Mouse (Mus musculus) cerebellum, adult 11-12 months (tissue): Measurements from ENCODE around the gene Col15a1.

Source experiments
- DNase-seq: peaks from one replicate; pipeline ENCODE4 v3.0.0; 2022

Gene Col15a1

GRCm38 (mm10) chr4:47231322-47231721 is 23.4 kb downstream of the Col15a1 start:
- DNase-seq: no peak

- no peak for DNase-seq
These were observed 25.4 kb downstream of the Col15a1 start for GRCm38 (mm10) chr4:47233192-47233835.

DNA sequence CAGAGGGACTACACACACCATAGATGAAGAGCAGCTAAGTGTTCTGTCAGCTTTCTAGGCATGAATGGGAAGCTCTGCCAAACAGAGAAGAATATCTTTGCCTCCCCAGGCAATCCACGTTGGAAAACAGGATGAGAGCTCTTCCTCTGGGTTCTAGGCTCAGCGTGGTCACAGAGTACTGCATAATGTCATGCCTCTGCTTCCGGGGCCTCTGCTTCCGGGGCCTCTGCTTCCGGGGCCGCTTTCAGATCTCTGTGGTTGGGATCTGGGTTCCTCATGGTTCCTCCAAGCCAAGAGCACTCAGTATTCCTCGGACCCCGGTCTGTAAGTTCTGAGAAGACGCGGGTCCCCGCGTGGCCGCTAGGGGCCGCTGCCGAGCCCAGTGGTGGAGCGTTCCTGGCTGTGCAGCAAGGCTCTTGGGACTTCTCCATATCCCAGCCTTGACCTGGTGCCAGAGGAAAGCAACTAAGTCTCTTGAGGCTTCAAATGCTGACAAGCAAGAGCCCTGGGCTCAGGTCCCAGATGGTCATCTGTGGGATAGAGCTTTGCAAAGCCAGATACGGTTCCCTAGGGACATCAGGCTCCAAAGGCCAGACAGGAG is 26.8 kb downstream of the Col15a1 start:
- DNase-seq: peak; percentile 49

GRCm38 (mm10) chr4:47235312-47235711 is 27.4 kb downstream of the Col15a1 start:
- no peak for DNase-seq

- DNase-seq: no peak
These were observed 28.1 kb downstream of the Col15a1 start for GRCm38 (mm10) chr4:47236104-47236503.

GRCm38 (mm10) chr4:47237220-47237619 is 29.3 kb downstream of the Col15a1 start:
- no peak for DNase-seq

- DNase-seq: no peak
These were observed 31.2 kb downstream of the Col15a1 start for GRCm38 (mm10) chr4:47239114-47239513.

GRCm38 (mm10) chr4:47240901-47241300 is 32.9 kb downstream of the Col15a1 start:
- DNase-seq: no peak

- no peak for DNase-seq
These were observed 34.2 kb downstream of the Col15a1 start for GRCm38 (mm10) chr4:47242127-47242526.

- DNase-seq: no peak
These were observed 36.7 kb downstream of the Col15a1 start for GRCm38 (mm10) chr4:47244651-47245050.

DNA sequence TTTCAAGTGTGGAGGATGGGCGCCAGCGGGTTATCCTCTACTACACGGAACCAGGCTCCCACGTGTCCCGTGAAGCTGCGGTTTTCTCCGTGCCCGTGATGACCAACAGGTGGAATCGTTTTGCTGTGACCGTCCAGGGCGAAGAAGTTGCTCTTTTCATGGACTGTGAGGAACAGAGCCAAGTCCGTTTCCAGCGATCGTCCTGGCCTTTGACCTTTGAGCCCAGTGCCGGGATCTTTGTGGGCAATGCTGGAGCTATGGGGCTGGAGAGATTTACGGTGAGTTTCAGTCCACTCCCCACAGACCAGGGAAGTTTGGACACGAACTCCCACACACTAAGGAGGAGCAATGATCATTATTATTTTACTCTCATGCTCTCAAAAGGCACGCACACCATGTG is 37.7 kb downstream of the Col15a1 start:
- DNase-seq: no peak

GRCm38 (mm10) chr4:47246811-47247210 is 38.9 kb downstream of the Col15a1 start:
- no peak for DNase-seq

DNA sequence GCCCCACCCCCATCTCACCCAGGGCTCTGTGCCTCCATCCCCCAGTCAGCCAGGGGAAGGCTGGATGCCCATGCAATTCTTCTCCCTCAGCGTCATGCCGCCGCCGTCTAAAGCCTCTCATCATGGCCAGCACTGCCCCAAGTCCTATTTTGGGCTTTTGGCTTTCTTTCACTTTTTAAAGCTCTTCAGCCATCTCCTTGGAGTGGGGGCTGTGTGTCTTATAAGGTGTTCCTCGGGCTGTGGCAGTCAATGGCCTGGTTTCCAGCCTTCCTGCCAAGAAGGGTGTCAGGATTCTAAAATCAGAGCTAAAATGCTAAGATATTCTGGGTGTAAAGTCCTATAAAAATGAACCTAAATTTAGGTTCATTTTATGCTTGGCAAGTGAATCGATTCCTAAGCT is 39.6 kb downstream of the Col15a1 start:
- DNase-seq: no peak

- no peak for DNase-seq
These were observed 41.2 kb downstream of the Col15a1 start for GRCm38 (mm10) chr4:47249193-47249592.

DNA sequence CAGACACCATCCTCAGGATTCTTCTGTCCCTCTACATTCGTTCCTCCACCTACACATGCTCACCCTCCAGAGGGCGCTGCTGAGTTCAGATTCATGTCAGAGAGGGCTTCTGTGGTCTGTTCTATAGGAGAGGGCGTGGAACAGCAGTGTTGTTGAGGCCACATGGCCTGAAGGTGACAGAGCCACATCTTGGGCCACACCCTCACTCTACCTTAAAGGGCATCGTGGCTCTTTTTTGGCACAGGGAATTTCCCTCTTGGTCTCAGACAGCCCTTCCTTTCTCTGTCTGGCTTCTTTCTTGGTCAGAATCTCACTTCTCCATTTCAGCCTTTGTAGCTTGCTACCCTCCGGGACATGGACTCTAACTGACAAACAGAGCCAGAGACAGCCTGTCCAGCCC is 43.1 kb downstream of the Col15a1 start:
- DNase-seq: peak; percentile 43

- DNase-seq: peak; percentile 21
These were observed 43.9 kb downstream of the Col15a1 start for GRCm38 (mm10) chr4:47251693-47252435.

GRCm38 (mm10) chr4:47252627-47253026 is 44.7 kb downstream of the Col15a1 start:
- no peak for DNase-seq

GRCm38 (mm10) chr4:47255641-47256040 is 47.7 kb downstream of the Col15a1 start:
- DNase-seq: peak; percentile 20

- DNase-seq: no peak
These were observed 50.2 kb downstream of the Col15a1 start for GRCm38 (mm10) chr4:47258201-47258600.

- no peak for DNase-seq
These were observed 53.1 kb downstream of the Col15a1 start for GRCm38 (mm10) chr4:47261049-47261448.

GRCm38 (mm10) chr4:47261919-47262318 is 54.0 kb downstream of the Col15a1 start:
- DNase-seq: no peak

GRCm38 (mm10) chr4:47265555-47265954 is 57.6 kb downstream of the Col15a1 start:
- no peak for DNase-seq

- DNase-seq: no peak
These were observed 64.6 kb downstream of the Col15a1 start for GRCm38 (mm10) chr4:47272452-47273130.

GRCm38 (mm10) chr4:47273795-47274194 is 65.8 kb downstream of the Col15a1 start:
- DNase-seq: no peak
